Mouse (Mus musculus) limb, embryonic 12.5 days (tissue): ENCODE measurements around the gene Fam243. TPM values are rescaled to one million over a fixed set of nuclear protein-coding genes. Genes with fewer than 3 reads are reported as not detected.
A peak's percentile ranks its signal among the peaks of the same experiment; 100 is the strongest.

Experiments
- ATAC-seq: fragments of 200-750 bp; cut with Nextera tagmentation; 2 replicates; pipeline ENCODE4 v1.8.0; 2017; ENCODE audit warnings: low read depth, moderate TSS enrichment; ENCODE audit not compliant: insufficient number of reproducible peaks, insufficient read depth, low FRiP score, low TSS enrichment
- H3K27ac ChIP-seq: fragments of 300-500 bp; sonication (generic); 2 replicates; pipeline ENCODE4 v1.5.1; 2016; ENCODE audit warnings: mild to moderate bottlenecking, moderate library complexity
- H3K27me3 ChIP-seq: fragments of 300-500 bp; sonication (generic); 2 replicates; pipeline ENCODE4 v1.6.1; 2016; ENCODE audit warnings: mild to moderate bottlenecking, moderate library complexity
- H3K36me3 ChIP-seq: fragments of 300-500 bp; sonication (generic); 2 replicates; pipeline ENCODE4 v1.6.1; 2016; ENCODE audit warnings: mild to moderate bottlenecking, moderate library complexity
- H3K4me1 ChIP-seq: fragments of 300-500 bp; sonication (generic); replicated peaks from 2 replicates; pipeline ENCODE4 v1.6.1; 2016
- H3K4me2 ChIP-seq: fragments of 300-500 bp; sonication (generic); 2 replicates; pipeline ENCODE4 v1.6.1; 2016; ENCODE audit warnings: mild to moderate bottlenecking, moderate library complexity
- H3K4me3 ChIP-seq: fragments of 300-500 bp; sonication (generic); replicated peaks from 2 replicates; pipeline ENCODE4 v1.5.1; 2016; ENCODE audit warnings: mild to moderate bottlenecking
- H3K9ac ChIP-seq: fragments of 300-500 bp; sonication (generic); replicated peaks from 2 replicates; pipeline ENCODE4 v1.6.1; 2016; ENCODE audit warnings: mild to moderate bottlenecking, moderate library complexity
- H3K9me3 ChIP-seq: fragments of 300-500 bp; sonication (generic); 2 replicates; pipeline ENCODE4 v1.6.1; 2016; ENCODE audit warnings: mild to moderate bottlenecking, moderate library complexity
- WGBS: fragments of 180-500 bp; shearing (Covaris S2); methylation state at CpG from one replicate; pipeline ENCODE4 v1.1.7; 2016; 5-methylcytosine and 5-hydroxymethylcytosine counted together
- polyA plus RNA-seq: library from polyadenylated mRNA; unstranded; fragments of >200 nt; fragmentation: Nextera tagmentation; extraction: Ambion mirVana; gene quantifications from 2 replicates; pipeline ENCODE4 v1.2.1, GENCODE M21; 2016

The Fam243 gene
- polyA plus RNA-seq: not detected in 2 replicates

GRCm38 (mm10) chr16:92321341-92321740 lies at the start of gene Fam243:
Fam243 (minus strand) TSS chr16:92321441.
- Histone ChIP-seq H3K27me3 (no peaks in the 10 kb centered on the region), H3K36me3 (no peaks in the 10 kb centered on the region), H3K9me3 (no peaks in the 10 kb centered on the region), H3K4me2 (no peak within 1 kb of the TSS), H3K4me1 (peaks cover 10% of the 10 kb centered on the region), H3K9ac (no peak within 1 kb of the TSS), H3K27ac (no peak within 1 kb of the TSS), H3K4me3 (no peak within 1 kb of the TSS)
- ATAC-seq: no peak
- WGBS: 93% methylated on average over 8 of the region's 8 CpGs

DNA sequence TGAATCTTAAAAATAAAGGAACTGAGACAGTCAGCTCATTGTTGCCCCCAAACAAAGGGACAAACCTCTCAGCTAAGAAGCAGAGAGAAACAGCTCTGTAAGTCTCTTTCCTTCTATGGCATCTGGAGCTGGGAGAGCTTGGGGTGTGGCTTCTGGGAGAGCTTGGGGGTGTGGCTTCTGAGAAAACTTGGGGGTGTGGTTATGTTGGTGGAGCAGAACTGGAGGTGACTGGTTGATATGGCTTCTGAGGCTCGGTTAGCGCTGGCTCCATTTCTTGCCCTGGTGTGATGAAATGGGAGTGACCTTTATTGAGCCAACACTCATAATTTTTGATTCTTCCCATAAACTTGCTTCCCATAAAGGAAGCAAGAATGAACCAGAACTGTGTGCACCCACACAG lies 48.0 kb upstream of the Fam243 start:
- WGBS: 32% methylated on average over 2 of the region's 2 CpGs
- Histone ChIP-seq H3K36me3 (no peaks in the 10 kb centered on the region), H3K9me3 (no peaks in the 10 kb centered on the region), H3K4me2 (no peak overlapping the region), H3K27me3 (peaks cover 9% of the 10 kb centered on the region; the same call in 1 of the 2 replicates), H3K9ac (no peak overlapping the region), H3K27ac (no peak overlapping the region), H3K4me1 (peaks cover 22% of the 10 kb centered on the region), H3K4me3 (no peak overlapping the region)
- no peak for ATAC-seq

GRCm38 (mm10) chr16:92365477-92365876 lies 44.2 kb upstream of the Fam243 start:
- H3K4me3 ChIP-seq: no peak overlapping the region
- peaks cover 7% of the 10 kb centered on the region for H3K4me1 ChIP-seq
- no peaks in the 10 kb centered on the region for H3K9me3 ChIP-seq
- H3K36me3 ChIP-seq: no peaks in the 10 kb centered on the region
- H3K9ac ChIP-seq: no peak overlapping the region
- H3K4me2 ChIP-seq: no peak overlapping the region
- 61% methylated on average over 7 of the region's 7 CpGs for WGBS
- no peaks in the 10 kb centered on the region for H3K27me3 ChIP-seq
- no peak overlapping the region for H3K27ac ChIP-seq
- ATAC-seq: no peak

DNA sequence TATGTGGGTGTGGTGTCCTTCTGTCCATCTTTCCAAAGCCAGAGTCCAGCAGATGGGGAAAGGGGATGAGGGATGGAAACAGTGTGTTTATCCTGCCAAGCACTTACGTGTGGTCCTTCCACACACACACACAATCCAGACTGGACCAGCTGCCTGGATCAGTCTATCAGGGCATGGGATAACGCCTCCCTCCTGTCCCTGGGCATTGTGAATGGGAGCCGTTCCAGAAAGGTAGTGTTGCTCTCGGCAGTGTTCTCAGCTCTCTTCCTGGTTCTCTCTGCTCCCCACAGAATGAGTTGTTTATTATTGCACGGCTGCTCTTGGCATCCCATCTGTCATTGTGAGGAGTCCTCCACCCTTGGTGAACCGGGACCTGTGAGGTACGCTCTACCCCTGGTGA lies 39.5 kb upstream of the Fam243 start:
- no peak overlapping the region for H3K27ac ChIP-seq
- no peak overlapping the region for H3K4me2 ChIP-seq
- H3K4me3 ChIP-seq: no peak overlapping the region
- H3K36me3 ChIP-seq: no peaks in the 10 kb centered on the region
- ATAC-seq: no peak
- 79% methylated on average over 7 of the region's 7 CpGs for WGBS
- H3K4me1 ChIP-seq: peaks cover 20% of the 10 kb centered on the region
- H3K9ac ChIP-seq: no peak overlapping the region
- H3K9me3 ChIP-seq: no peaks in the 10 kb centered on the region
- H3K27me3 ChIP-seq: peaks cover 29% of the 10 kb centered on the region

DNA sequence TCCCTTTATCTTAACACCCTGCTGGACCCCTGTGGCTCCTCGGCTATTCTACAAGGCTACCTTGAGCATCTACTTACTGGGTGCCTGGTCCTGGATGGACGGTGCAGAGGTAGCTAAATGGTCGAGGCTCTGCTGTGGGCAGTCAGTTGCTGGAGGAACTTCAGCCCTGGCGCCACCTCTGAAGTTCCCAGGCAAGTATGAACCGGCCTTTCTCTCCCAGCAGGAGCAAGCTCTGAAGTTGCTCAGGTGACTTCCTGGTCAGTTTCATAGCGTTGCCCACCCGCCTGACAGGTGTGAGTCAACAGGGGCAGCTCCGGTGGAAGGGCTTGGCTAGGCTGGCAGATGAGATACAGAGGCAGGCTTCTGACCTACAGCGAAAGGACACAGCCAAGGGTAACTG lies 38.0 kb upstream of the Fam243 start, which contains the start of gene Kcne1:
Kcne1 (minus strand) TSS at position 240 of the 400 bp plus-strand sequence.
- Histone ChIP-seq H3K36me3 (no peaks in the 10 kb centered on the region), H3K27me3 (peaks cover 30% of the 10 kb centered on the region), H3K9me3 (no peaks in the 10 kb centered on the region), H3K4me2 (peak within 1 kb of the TSS; percentile 39), H3K27ac (no peak within 1 kb of the TSS), H3K9ac (no peak within 1 kb of the TSS), H3K4me3 (no peak within 1 kb of the TSS), H3K4me1 (peaks cover 24% of the 10 kb centered on the region)
- WGBS: 47% methylated on average over 9 of the region's 9 CpGs
- no peak; the same call in 1 of the 2 replicates for ATAC-seq

DNA sequence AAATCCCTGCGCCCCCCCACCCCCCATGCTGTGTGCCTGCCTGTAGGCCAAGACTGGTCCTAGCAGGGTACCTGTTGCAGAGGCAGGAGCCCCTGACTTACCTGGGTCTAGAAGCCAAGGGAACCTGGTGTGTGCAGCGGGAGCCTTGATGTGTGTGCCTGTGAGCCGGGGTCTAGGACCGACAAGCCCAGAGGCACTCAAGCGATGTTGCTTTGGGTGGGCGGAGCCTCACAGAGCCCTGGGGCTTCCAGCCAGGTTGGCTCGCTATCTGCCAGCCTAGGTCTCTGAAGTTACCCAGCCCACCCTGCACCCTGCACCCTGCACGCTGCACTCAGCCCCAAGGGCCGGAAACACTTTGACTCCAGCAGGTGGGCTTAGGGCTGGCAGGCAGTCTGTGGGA lies 37.5 kb upstream of the Fam243 start:
- WGBS: 17% methylated on average over 9 of the region's 9 CpGs
- H3K4me1 ChIP-seq: peaks cover 29% of the 10 kb centered on the region
- H3K4me3 ChIP-seq: no peak overlapping the region
- H3K9ac ChIP-seq: no peak overlapping the region
- no peak overlapping the region for H3K27ac ChIP-seq
- no peaks in the 10 kb centered on the region for H3K36me3 ChIP-seq
- peaks cover 30% of the 10 kb centered on the region for H3K27me3 ChIP-seq
- peak overlapping the region; percentile 39 for H3K4me2 ChIP-seq
- no peaks in the 10 kb centered on the region for H3K9me3 ChIP-seq
- ATAC-seq: no peak; the same call in 1 of the 2 replicates

GRCm38 (mm10) chr16:92357566-92357965 lies 36.3 kb upstream of the Fam243 start:
- no peak for ATAC-seq
- Histone ChIP-seq H3K27ac (no peak overlapping the region), H3K4me2 (no peak overlapping the region), H3K9me3 (no peaks in the 10 kb centered on the region), H3K27me3 (peaks cover 30% of the 10 kb centered on the region), H3K4me1 (peaks cover 33% of the 10 kb centered on the region), H3K9ac (no peak overlapping the region), H3K36me3 (no peaks in the 10 kb centered on the region), H3K4me3 (no peak overlapping the region)
- 78% methylated on average over 10 of the region's 10 CpGs for WGBS

GRCm38 (mm10) chr16:92357023-92357422 lies 35.8 kb upstream of the Fam243 start:
- H3K4me1 ChIP-seq: peaks cover 33% of the 10 kb centered on the region
- 79% methylated on average over 9 of the region's 9 CpGs for WGBS
- H3K4me3 ChIP-seq: no peak overlapping the region
- H3K27ac ChIP-seq: no peak overlapping the region
- no peak overlapping the region for H3K4me2 ChIP-seq
- no peak overlapping the region for H3K9ac ChIP-seq
- H3K9me3 ChIP-seq: no peaks in the 10 kb centered on the region
- H3K36me3 ChIP-seq: no peaks in the 10 kb centered on the region
- ATAC-seq: no peak
- peaks cover 30% of the 10 kb centered on the region for H3K27me3 ChIP-seq

DNA sequence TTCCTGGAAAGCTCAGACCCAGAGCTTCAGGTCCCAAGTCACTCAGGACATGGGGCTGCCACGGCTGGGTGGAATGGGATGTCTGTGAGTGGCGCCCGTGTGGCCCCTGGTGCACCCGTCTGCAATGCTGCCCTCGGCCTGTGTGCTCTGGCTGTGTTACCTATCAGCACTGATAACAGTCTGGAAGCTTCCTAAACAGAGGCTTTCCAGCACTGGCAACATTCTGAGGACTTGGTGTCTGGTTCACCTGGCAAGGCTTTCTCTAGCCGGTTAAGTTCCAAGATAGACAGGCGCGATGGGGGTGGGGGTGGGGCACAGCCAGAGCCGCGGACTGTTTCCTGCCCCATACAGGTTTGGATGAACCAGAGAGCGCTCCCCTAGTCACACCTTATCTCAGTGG lies 34.7 kb upstream of the Fam243 start:
- H3K27ac ChIP-seq: no peak overlapping the region
- H3K4me1 ChIP-seq: peaks cover 33% of the 10 kb centered on the region
- no peak for ATAC-seq
- H3K9ac ChIP-seq: no peak overlapping the region
- H3K36me3 ChIP-seq: no peaks in the 10 kb centered on the region
- H3K27me3 ChIP-seq: peaks cover 30% of the 10 kb centered on the region
- H3K9me3 ChIP-seq: no peaks in the 10 kb centered on the region
- H3K4me2 ChIP-seq: no peak overlapping the region
- 79% methylated on average over 11 of the region's 11 CpGs for WGBS
- no peak overlapping the region for H3K4me3 ChIP-seq

DNA sequence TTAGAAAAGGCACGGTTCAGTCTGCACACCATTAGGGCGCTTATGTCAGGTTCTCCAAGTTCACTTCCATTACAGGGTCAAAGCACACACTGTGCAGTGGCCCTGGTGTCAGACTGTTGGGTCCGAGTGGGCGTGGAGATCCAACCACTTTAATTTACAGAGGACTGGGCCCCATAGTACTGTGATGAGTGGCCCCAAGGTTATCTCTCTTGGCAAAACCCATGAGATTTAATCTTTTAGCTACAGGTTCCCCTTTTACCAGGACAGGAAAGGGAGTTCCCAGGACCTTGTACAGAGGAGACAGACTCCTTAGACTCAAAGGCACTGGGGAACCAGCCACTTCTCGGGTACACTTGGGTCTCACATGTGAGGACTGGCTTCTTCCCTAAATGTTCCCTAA lies 34.1 kb upstream of the Fam243 start:
- H3K27me3 ChIP-seq: peaks cover 30% of the 10 kb centered on the region
- WGBS: 81% methylated on average over 5 of the region's 5 CpGs
- H3K27ac ChIP-seq: no peak overlapping the region
- no peak overlapping the region for H3K4me3 ChIP-seq
- H3K4me1 ChIP-seq: peaks cover 33% of the 10 kb centered on the region
- no peak for ATAC-seq
- no peaks in the 10 kb centered on the region for H3K36me3 ChIP-seq
- H3K9me3 ChIP-seq: no peaks in the 10 kb centered on the region
- H3K4me2 ChIP-seq: no peak overlapping the region
- no peak overlapping the region for H3K9ac ChIP-seq

- H3K4me3 ChIP-seq: no peak overlapping the region
- no peak overlapping the region for H3K9ac ChIP-seq
- WGBS: 19% methylated on average over 2 of the region's 2 CpGs
- no peak for ATAC-seq
- H3K27ac ChIP-seq: peak overlapping the region; percentile 67
- H3K9me3 ChIP-seq: no peaks in the 10 kb centered on the region
- H3K27me3 ChIP-seq: peaks cover 22% of the 10 kb centered on the region
- no peak overlapping the region for H3K4me2 ChIP-seq
- H3K36me3 ChIP-seq: no peaks in the 10 kb centered on the region
- peaks cover 31% of the 10 kb centered on the region for H3K4me1 ChIP-seq
These were observed 32.7 kb upstream of the Fam243 start for GRCm38 (mm10) chr16:92353897-92354296.

DNA sequence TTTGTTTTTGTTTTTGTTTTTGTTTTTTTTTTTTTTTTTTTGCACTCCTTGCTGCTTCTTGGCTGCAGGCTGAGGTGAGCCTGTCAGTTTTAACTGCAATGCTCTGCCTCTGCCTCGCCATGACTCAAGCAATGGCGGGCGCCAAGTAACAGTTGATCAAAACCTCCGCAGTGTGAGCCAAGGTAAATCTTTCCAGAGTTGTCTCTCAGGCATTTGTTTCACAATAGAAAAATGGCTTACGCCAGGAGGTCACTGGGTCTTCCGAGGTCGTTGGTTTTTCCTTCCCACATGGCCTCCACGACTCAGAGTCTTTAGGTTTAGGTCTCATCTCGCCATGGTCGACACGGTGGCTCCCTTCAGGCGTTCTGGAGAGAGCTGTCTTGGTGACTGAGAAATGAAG lies 32.1 kb upstream of the Fam243 start:
- H3K4me3 ChIP-seq: no peak overlapping the region
- 85% methylated on average over 12 of the region's 12 CpGs for WGBS
- peaks cover 26% of the 10 kb centered on the region for H3K4me1 ChIP-seq
- H3K9me3 ChIP-seq: no peaks in the 10 kb centered on the region
- peak overlapping the region; percentile 67 for H3K27ac ChIP-seq
- no peak overlapping the region for H3K4me2 ChIP-seq
- no peak overlapping the region for H3K9ac ChIP-seq
- no peak for ATAC-seq
- no peaks in the 10 kb centered on the region for H3K36me3 ChIP-seq
- H3K27me3 ChIP-seq: peaks cover 18% of the 10 kb centered on the region
